Mouse (Mus musculus) intestine, embryonic 15.5 days (tissue): ENCODE data around the gene Gm20388. TPM values are rescaled to one million over a fixed set of nuclear protein-coding genes. Genes with fewer than 3 reads are reported as not detected.
"Not testable (repeated sequence)": the region's sequence is repeated elsewhere in the genome, so short reads cannot be mapped to it uniquely, and the experiment has no call there.

Experiments used
- ATAC-seq: fragments of 200-750 bp; cut with Nextera tagmentation; 2 replicates; pipeline ENCODE4 v1.8.0; 2017; ENCODE audit warnings: moderate TSS enrichment, moderate library complexity
- H3K27ac ChIP-seq: fragments of 300-500 bp; sonication (generic); 2 replicates; pipeline ENCODE4 v1.5.1; 2015; ENCODE audit warnings: mild to moderate bottlenecking, inconsistent platforms
- H3K27me3 ChIP-seq: fragments of 300-500 bp; sonication (generic); replicated peaks from 2 replicates; pipeline ENCODE4 v1.6.1; 2015; ENCODE audit warnings: inconsistent platforms
- H3K36me3 ChIP-seq: fragments of 300-500 bp; sonication (generic); 2 replicates; pipeline ENCODE4 v1.6.1; 2015; ENCODE audit warnings: inconsistent platforms
- H3K4me1 ChIP-seq: fragments of 300-500 bp; sonication (generic); replicated peaks from 2 replicates; pipeline ENCODE4 v1.6.1; 2015; ENCODE audit warnings: inconsistent platforms
- H3K4me2 ChIP-seq: fragments of 300-500 bp; sonication (generic); replicated peaks from 2 replicates; pipeline ENCODE4 v1.6.1; 2015; ENCODE audit warnings: mild to moderate bottlenecking, inconsistent platforms
- H3K4me3 ChIP-seq: fragments of 300-500 bp; sonication (generic); replicated peaks from 2 replicates; pipeline ENCODE4 v1.5.1; 2015; ENCODE audit warnings: inconsistent platforms
- H3K9ac ChIP-seq: fragments of 300-500 bp; sonication (generic); 2 replicates; pipeline ENCODE4 v1.6.1; 2015; ENCODE audit warnings: inconsistent platforms
- H3K9me3 ChIP-seq: fragments of 300-500 bp; sonication (generic); 2 replicates; pipeline ENCODE4 v1.6.1; 2016; ENCODE audit warnings: inconsistent platforms
- WGBS: fragments of 180-500 bp; shearing (Covaris S2); methylation state at CpG from one replicate; pipeline ENCODE4 v1.1.7; 2015; 5-methylcytosine and 5-hydroxymethylcytosine counted together
- polyA plus RNA-seq: library from polyadenylated mRNA; unstranded; fragments of >200 nt; fragmentation: Nextera tagmentation; extraction: Ambion mirVana; gene quantifications from 2 replicates; pipeline ENCODE4 v1.2.1, GENCODE M21; 2015

Gene Gm20388
- polyA plus RNA-seq, 1 experiment from 2014 or later: not detected

- peak overlapping the region; percentile 92 for H3K4me2 ChIP-seq
- H3K9me3 ChIP-seq: no peaks in the 10 kb centered on the region
- no peaks in the 10 kb centered on the region for H3K27me3 ChIP-seq
- H3K36me3 ChIP-seq: no peaks in the 10 kb centered on the region
- H3K4me1 ChIP-seq: peaks cover 37% of the 10 kb centered on the region
- H3K4me3 ChIP-seq: peak overlapping the region; percentile 85
- H3K27ac ChIP-seq: peak overlapping the region; percentile 92
- 3% methylated on average over 31 of the region's 31 CpGs for WGBS
- H3K9ac ChIP-seq: peak overlapping the region; percentile 76
- peak; percentile 27; the same call in 1 of the 2 replicates for ATAC-seq
Measured at GRCm38 (mm10) chr8:121653340-121654019, 1742.8 kb downstream of the Gm20388 start.

- WGBS: 86% methylated on average over 4 of the region's 4 CpGs
- Histone ChIP-seq H3K9me3 (no peaks in the 10 kb centered on the region), H3K4me2 (peak overlapping the region; percentile 92), H3K4me3 (peak overlapping the region; percentile 85; the same call in 1 of the 2 replicates), H3K36me3 (no peaks in the 10 kb centered on the region), H3K9ac (peak overlapping the region; percentile 76), H3K27ac (no peak overlapping the region), H3K4me1 (peaks cover 31% of the 10 kb centered on the region), H3K27me3 (no peaks in the 10 kb centered on the region)
- ATAC-seq: no peak
Measured at GRCm38 (mm10) chr8:121654131-121654530, 1743.5 kb downstream of the Gm20388 start.

DNA sequence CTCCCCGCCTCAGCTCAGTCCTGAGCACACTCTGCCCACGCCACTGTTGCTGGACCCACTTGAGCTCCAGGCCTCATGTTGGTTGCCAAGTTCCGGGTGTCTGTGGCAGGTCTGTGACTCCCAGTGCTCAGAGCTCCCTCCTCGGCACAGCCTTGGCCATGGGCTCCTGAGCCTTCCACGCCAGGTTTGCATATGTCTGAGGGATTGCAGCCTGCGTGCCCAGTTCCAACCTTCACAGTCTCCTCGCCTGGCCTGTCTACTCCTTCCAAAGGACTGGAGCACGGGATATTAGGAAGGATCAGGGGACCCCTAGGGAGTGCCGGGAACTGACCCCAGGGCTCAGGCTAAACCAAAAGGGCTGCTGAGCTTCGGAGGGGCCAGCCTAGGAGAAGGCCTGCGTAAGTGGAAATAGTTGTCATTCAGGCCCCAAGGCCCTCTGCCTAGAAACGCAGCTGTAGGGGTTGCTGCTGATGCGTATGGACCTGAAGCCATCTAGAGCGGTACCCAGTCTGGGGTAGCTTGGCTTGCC is 1744.4 kb downstream of the Gm20388 start:
- Histone ChIP-seq H3K27ac (no peak overlapping the region), H3K4me3 (no peak overlapping the region), H3K36me3 (no peaks in the 10 kb centered on the region), H3K9me3 (no peaks in the 10 kb centered on the region), H3K4me1 (peaks cover 23% of the 10 kb centered on the region), H3K9ac (no peak overlapping the region), H3K27me3 (no peaks in the 10 kb centered on the region), H3K4me2 (no peak overlapping the region)
- ATAC-seq: no peak
- 88% methylated on average over 14 of the region's 14 CpGs for WGBS

DNA sequence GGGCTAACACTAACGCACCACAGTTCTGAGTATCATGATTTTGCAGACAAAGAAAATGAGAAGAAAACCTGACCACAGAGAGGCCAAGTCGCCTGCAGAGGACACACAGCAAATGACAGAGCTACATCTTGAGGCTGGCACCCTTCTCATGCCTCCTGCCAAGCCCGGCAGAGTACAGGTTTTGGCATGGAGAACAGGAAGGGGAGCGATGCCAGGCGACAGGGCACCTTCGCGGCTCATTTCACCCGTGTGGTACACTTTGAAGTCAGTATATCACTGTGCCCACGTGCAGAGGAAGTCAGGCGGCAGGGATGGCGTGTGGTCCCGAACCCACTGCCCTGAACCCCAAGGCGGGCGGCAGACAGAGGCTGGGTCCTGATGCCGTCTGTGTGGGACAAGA is 1750.0 kb downstream of the Gm20388 start:
- H3K9ac ChIP-seq: no peak overlapping the region
- no peaks in the 10 kb centered on the region for H3K36me3 ChIP-seq
- H3K9me3 ChIP-seq: no peaks in the 10 kb centered on the region
- ATAC-seq: no peak
- WGBS: 85% methylated on average over 15 of the region's 15 CpGs
- H3K27ac ChIP-seq: no peak overlapping the region
- no peak overlapping the region for H3K4me2 ChIP-seq
- H3K4me3 ChIP-seq: no peak overlapping the region
- H3K27me3 ChIP-seq: no peaks in the 10 kb centered on the region
- H3K4me1 ChIP-seq: peaks cover 9% of the 10 kb centered on the region; the same call in 1 of the 2 replicates

DNA sequence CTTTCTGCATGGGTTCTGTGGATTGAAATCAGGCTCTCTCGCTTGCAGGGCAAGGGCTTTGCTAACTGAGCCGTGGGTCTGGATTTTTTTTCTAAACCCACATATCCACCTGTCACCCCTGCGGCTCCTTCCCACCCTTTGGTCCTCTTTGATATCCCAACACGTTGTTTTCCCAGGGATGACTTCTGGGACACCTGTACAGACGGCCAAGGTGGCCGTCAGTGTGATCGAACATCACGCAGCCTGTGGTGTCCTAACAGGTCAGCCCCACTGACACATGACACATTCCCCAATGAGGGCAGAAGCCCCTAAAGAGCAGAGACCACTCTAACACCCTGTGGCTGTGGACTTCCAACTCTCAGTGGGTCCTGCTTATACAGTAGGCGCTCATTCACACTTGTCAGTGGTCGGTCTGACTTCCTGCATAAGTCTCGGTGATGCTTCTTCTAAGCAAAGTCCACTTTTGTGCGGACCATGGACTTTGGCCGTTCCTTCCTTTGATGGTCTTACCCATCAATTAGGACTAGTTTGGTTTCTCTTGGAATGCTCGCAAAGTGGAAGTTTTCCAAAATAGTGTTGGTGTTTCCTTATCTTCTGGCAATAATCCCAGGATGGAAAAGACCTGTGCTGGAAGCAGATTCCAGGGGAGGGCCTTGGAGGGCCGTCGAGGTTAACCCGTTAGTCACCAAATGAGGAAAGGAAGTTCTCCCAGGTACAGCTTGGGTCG is 1751.2 kb downstream of the Gm20388 start:
- Histone ChIP-seq H3K4me2 (no peak overlapping the region), H3K27me3 (no peaks in the 10 kb centered on the region), H3K4me3 (no peak overlapping the region), H3K27ac (no peak overlapping the region), H3K36me3 (no peaks in the 10 kb centered on the region), H3K9me3 (no peaks in the 10 kb centered on the region), H3K4me1 (peaks cover 9% of the 10 kb centered on the region; the same call in 1 of the 2 replicates), H3K9ac (no peak overlapping the region)
- ATAC-seq: no peak
- WGBS: 69% methylated on average over 18 of the region's 18 CpGs

- Histone ChIP-seq H3K9me3 (no peaks in the 10 kb centered on the region), H3K27ac (no peak overlapping the region), H3K27me3 (no peaks in the 10 kb centered on the region), H3K4me3 (no peak overlapping the region), H3K4me2 (no peak overlapping the region), H3K9ac (no peak overlapping the region), H3K36me3 (no peaks in the 10 kb centered on the region), H3K4me1 (peaks cover 10% of the 10 kb centered on the region; the same call in 1 of the 2 replicates)
- WGBS: 93% methylated on average over 12 of the region's 12 CpGs
- ATAC-seq: no peak
Measured at GRCm38 (mm10) chr8:121663101-121663500, 1752.5 kb downstream of the Gm20388 start.

- H3K27me3 ChIP-seq: no peaks in the 10 kb centered on the region
- peak overlapping the region; percentile 29; the same call in 1 of the 2 replicates for H3K9ac ChIP-seq
- H3K27ac ChIP-seq: peak overlapping the region; percentile 88
- 3% methylated on average over 16 of the region's 16 CpGs for WGBS
- H3K4me3 ChIP-seq: peak overlapping the region; percentile 22
- peaks cover 23% of the 10 kb centered on the region for H3K4me1 ChIP-seq
- peak overlapping the region; percentile 61 for H3K4me2 ChIP-seq
- no peaks in the 10 kb centered on the region for H3K36me3 ChIP-seq
- ATAC-seq: peak; percentile 84
- H3K9me3 ChIP-seq: no peaks in the 10 kb centered on the region
Measured at GRCm38 (mm10) chr8:121665329-121665728, 1754.7 kb downstream of the Gm20388 start.

GRCm38 (mm10) chr8:121667936-121668500 is 1757.4 kb downstream of the Gm20388 start:
- ATAC-seq, H3K4me2 ChIP-seq, H3K36me3 ChIP-seq, H3K9ac ChIP-seq, H3K4me3 ChIP-seq, H3K9me3 ChIP-seq, H3K27ac ChIP-seq, H3K27me3 ChIP-seq: not testable (repeated sequence)
- 57% methylated on average over 9 of the region's 9 CpGs for WGBS
- peaks cover 23% of the 10 kb centered on the region for H3K4me1 ChIP-seq

DNA sequence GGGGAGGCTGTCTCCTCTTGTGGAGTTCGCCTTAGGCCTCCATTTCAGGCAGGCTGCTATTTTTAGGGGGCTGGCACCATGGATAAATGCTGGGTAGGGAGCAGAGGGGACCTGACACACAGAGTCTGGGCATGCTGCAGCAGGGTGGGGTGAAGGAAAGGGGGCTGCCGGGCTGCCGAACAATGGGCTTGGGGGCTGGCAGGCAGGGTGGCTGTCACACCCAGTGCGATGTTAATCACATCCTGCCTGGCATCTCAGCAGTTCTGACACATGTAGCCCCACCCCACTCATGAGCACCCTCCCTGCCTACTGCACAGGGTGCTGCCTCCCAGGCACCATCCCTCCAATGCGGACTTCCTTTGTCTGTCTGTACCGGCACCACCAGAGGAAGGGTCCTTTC is 1757.9 kb downstream of the Gm20388 start:
- no peaks in the 10 kb centered on the region for H3K9me3 ChIP-seq
- H3K27me3 ChIP-seq: no peaks in the 10 kb centered on the region
- peaks cover 23% of the 10 kb centered on the region for H3K4me1 ChIP-seq
- ATAC-seq: no peak
- no peak overlapping the region for H3K9ac ChIP-seq
- no peaks in the 10 kb centered on the region for H3K36me3 ChIP-seq
- H3K27ac ChIP-seq: peak overlapping the region; percentile 20; the same call in 1 of the 2 replicates
- H3K4me3 ChIP-seq: no peak overlapping the region
- no peak overlapping the region for H3K4me2 ChIP-seq
- WGBS: 50% methylated on average over 6 of the region's 6 CpGs

GRCm38 (mm10) chr8:121669208-121669607 is 1758.6 kb downstream of the Gm20388 start:
- H3K9ac ChIP-seq: no peak overlapping the region
- no peaks in the 10 kb centered on the region for H3K27me3 ChIP-seq
- H3K4me2 ChIP-seq: no peak overlapping the region
- 24% methylated on average over 8 of the region's 8 CpGs for WGBS
- H3K4me1 ChIP-seq: peaks cover 23% of the 10 kb centered on the region
- no peaks in the 10 kb centered on the region for H3K36me3 ChIP-seq
- ATAC-seq: no peak
- no peaks in the 10 kb centered on the region for H3K9me3 ChIP-seq
- no peak overlapping the region for H3K27ac ChIP-seq
- no peak overlapping the region for H3K4me3 ChIP-seq

GRCm38 (mm10) chr8:121673153-121673552 is 1762.5 kb downstream of the Gm20388 start:
- H3K27ac ChIP-seq: no peak overlapping the region
- 57% methylated on average over 4 of the region's 4 CpGs for WGBS
- H3K4me2 ChIP-seq: no peak overlapping the region
- no peaks in the 10 kb centered on the region for H3K9me3 ChIP-seq
- H3K9ac ChIP-seq: no peak overlapping the region
- no peaks in the 10 kb centered on the region for H3K27me3 ChIP-seq
- ATAC-seq: no peak
- no peaks in the 10 kb centered on the region for H3K36me3 ChIP-seq
- H3K4me1 ChIP-seq: peaks cover 13% of the 10 kb centered on the region
- no peak overlapping the region for H3K4me3 ChIP-seq

GRCm38 (mm10) chr8:121673917-121674316 is 1763.3 kb downstream of the Gm20388 start:
- no peak overlapping the region for H3K9ac ChIP-seq
- no peak overlapping the region for H3K4me2 ChIP-seq
- no peaks in the 10 kb centered on the region for H3K27me3 ChIP-seq
- no peak overlapping the region for H3K27ac ChIP-seq
- H3K4me1 ChIP-seq: peaks cover 5% of the 10 kb centered on the region; the same call in 1 of the 2 replicates
- H3K9me3 ChIP-seq: no peaks in the 10 kb centered on the region
- H3K4me3 ChIP-seq: no peak overlapping the region
- no peaks in the 10 kb centered on the region for H3K36me3 ChIP-seq
- peak; percentile 49 for ATAC-seq
- 66% methylated on average over 5 of the region's 5 CpGs for WGBS
